Mouse (Mus musculus) hindbrain, embryonic 13.5 days (tissue): ENCODE data around the gene Sept9. TPM values are rescaled to one million over a fixed set of nuclear protein-coding genes. Genes with fewer than 3 reads are reported as not detected.

ENCODE experiments used
- ATAC-seq: fragments of 200-750 bp; cut with Nextera tagmentation; 2 replicates; pipeline ENCODE4 v1.8.0; 2017; ENCODE audit warnings: moderate TSS enrichment; ENCODE audit not compliant: low FRiP score
- H3K27ac ChIP-seq: fragments of 300-500 bp; sonication (generic); 2 replicates; pipeline ENCODE4 v1.5.1; 2015; ENCODE audit warnings: inconsistent platforms, mild to moderate bottlenecking, moderate library complexity
- H3K27me3 ChIP-seq: fragments of 300-500 bp; sonication (generic); 2 replicates; pipeline ENCODE4 v1.6.1; 2015; ENCODE audit warnings: mild to moderate bottlenecking, inconsistent platforms
- H3K36me3 ChIP-seq: fragments of 300-500 bp; sonication (generic); 2 replicates; pipeline ENCODE4 v1.6.1; 2015; ENCODE audit warnings: mild to moderate bottlenecking, inconsistent platforms
- H3K4me1 ChIP-seq: fragments of 300-500 bp; sonication (generic); replicated peaks from 2 replicates; pipeline ENCODE4 v1.6.1; 2015; ENCODE audit warnings: inconsistent platforms
- H3K4me2 ChIP-seq: fragments of 300-500 bp; sonication (generic); 2 replicates; pipeline ENCODE4 v1.6.1; 2015; ENCODE audit warnings: inconsistent platforms, mild to moderate bottlenecking, moderate library complexity
- H3K4me3 ChIP-seq: fragments of 300-500 bp; sonication (generic); 2 replicates; pipeline ENCODE4 v1.5.1; 2015; ENCODE audit warnings: mild to moderate bottlenecking, inconsistent platforms
- H3K9ac ChIP-seq: fragments of 300-500 bp; sonication (generic); 2 replicates; pipeline ENCODE4 v1.6.1; 2015; ENCODE audit warnings: mild to moderate bottlenecking, inconsistent platforms
- H3K9me3 ChIP-seq: fragments of 300-500 bp; sonication (generic); 2 replicates; pipeline ENCODE4 v1.6.1; 2016; ENCODE audit warnings: inconsistent platforms
- WGBS: fragments of 180-500 bp; shearing (Covaris S2); methylation state at CpG from one replicate; pipeline ENCODE4 v1.1.7; 2015; 5-methylcytosine and 5-hydroxymethylcytosine counted together
- polyA plus RNA-seq: library from polyadenylated mRNA; unstranded; fragments of >200 nt; fragmentation: Nextera tagmentation; extraction: Ambion mirVana; gene quantifications from 2 replicates; pipeline ENCODE4 v1.2.1, GENCODE M21; 2015

Gene Sept9
- polyA plus RNA-seq, 1 experiment from 2014 or later: 117 TPM

DNA sequence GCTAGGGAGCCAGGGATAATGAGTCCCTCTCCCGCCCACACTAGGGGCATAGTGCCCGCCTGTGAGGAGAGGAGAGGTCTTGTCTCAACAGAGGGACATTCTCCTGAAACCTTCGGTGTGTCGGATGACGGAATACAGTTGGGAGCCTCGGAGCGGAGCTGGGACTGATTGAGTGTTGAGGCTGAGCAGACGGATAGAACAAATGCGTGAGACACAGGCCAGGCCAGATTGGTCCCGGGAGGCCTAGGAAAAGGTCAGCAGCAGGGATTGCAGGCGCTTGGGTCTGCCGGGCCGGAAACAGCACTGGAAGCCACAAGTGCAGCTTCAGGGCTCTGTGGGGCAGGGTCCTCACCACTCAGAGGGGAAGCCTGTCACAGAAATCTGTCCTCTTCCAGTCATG lies 79.1 kb downstream of the Sept9 start:
- 38% methylated on average over 13 of the region's 13 CpGs for WGBS
- Histone ChIP-seq H3K27me3 (no peaks in the 10 kb centered on the region), H3K9me3 (no peaks in the 10 kb centered on the region), H3K27ac (no peak overlapping the region; the same call in 1 of the 2 replicates), H3K36me3 (no peaks in the 10 kb centered on the region), H3K4me1 (peaks cover 84% of the 10 kb centered on the region), H3K4me3 (no peak overlapping the region), H3K4me2 (no peak overlapping the region), H3K9ac (peak overlapping the region; percentile 39; the same call in 1 of the 2 replicates)
- ATAC-seq: no peak

DNA sequence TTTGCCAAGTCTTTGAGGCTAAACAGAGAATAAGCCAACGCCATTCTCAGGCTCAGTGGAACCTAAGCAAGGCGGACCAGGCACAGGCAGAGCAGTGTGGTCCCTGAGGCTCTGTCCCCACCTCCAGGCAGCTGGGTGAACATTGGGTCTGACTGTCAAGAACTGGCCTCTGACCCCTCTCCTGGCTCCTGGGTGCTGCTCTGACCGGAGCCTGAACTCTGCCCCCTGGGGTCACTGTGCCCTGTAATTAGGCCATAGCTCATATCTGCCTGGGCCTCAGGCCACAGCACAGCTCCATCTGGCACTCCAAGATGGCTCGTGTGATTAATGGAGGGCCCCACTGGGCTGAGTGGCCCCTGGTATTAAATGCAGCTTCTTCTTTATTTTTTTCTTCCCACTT lies 80.5 kb downstream of the Sept9 start:
- Histone ChIP-seq H3K4me2 (no peak overlapping the region), H3K27me3 (no peaks in the 10 kb centered on the region), H3K4me3 (no peak overlapping the region), H3K4me1 (peaks cover 89% of the 10 kb centered on the region), H3K27ac (no peak overlapping the region), H3K9me3 (no peaks in the 10 kb centered on the region), H3K36me3 (no peaks in the 10 kb centered on the region), H3K9ac (no peak overlapping the region)
- ATAC-seq: no peak
- 38% methylated on average over 4 of the region's 4 CpGs for WGBS

DNA sequence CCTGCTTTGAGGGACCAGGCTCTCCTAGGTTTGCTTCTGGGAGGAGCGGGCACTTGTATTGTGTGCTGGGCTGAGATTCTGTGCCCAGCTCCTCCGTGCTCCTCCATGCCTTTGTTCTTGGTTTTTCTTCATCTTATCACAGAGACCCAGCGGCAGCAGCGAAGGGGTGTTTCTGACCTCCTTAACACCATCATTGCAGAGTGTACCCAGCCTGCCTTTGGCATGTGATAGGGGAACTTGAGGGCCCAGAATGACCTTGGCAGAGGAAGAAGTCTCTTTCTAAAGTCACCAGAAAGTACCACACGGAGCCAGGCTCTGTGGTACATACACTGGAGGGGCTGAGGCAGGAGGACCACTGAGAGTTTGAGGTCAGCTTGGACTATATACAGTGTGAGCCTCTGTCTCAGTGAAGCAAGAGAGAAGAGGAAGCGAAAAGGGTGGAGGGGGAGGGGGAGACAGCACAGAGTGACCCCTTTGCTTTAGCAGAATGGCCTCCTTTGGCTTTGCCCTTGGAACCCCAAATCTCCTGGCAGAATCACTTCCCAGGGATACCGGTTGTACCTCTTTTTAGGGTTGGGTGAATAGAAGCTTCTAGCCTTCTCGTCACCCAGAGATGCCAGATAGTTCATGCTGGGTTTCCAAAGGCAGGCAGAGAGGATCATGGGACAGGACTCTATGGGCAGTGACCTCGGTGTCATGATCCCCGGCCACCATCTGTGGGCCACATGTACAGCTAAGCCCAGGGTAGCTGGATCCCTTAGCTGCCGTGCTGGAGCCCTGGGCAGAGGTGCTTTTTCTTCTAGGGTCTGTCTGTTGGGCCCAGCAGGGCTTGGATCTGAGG lies 83.8 kb downstream of the Sept9 start:
- peaks cover 77% of the 10 kb centered on the region for H3K4me1 ChIP-seq
- no peak for ATAC-seq
- no peaks in the 10 kb centered on the region for H3K27me3 ChIP-seq
- 79% methylated on average over 11 of the region's 11 CpGs for WGBS
- H3K27ac ChIP-seq: no peak overlapping the region
- H3K36me3 ChIP-seq: no peaks in the 10 kb centered on the region
- no peak overlapping the region for H3K4me2 ChIP-seq
- no peak overlapping the region for H3K9ac ChIP-seq
- no peaks in the 10 kb centered on the region for H3K9me3 ChIP-seq
- H3K4me3 ChIP-seq: no peak overlapping the region

DNA sequence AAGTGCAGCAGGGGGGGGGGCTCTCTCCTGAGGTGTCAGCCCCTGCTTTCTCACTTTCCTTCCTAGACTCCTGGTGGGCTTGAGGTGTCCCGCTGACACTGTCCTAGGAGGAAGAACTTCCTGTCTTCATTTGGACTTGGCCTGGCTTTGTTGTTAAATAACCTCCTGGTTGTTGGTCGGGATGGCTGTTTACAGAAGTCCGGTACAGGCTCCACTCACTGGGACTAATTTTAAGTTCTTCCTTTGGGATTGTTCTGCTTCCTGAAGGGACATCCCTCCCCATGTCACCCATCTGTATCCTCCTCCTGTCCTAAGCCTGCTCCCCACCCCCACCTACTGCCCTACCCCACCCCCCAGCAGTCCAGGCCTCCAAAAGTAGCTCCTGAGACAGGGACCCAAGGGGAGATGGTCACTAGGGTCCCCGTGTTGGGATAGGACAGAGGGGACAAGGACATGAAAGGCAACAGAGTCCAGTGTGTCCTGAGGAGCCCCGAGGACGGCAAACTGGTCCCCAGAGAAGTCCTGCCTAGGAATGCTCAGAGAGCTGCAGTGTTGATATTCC lies 84.5 kb downstream of the Sept9 start:
- 66% methylated on average over 6 of the region's 6 CpGs for WGBS
- Histone ChIP-seq H3K27ac (no peak overlapping the region; the same call in 1 of the 2 replicates), H3K9me3 (no peaks in the 10 kb centered on the region), H3K36me3 (no peaks in the 10 kb centered on the region), H3K4me1 (peaks cover 70% of the 10 kb centered on the region), H3K9ac (no peak overlapping the region), H3K4me3 (no peak overlapping the region), H3K4me2 (no peak overlapping the region), H3K27me3 (no peaks in the 10 kb centered on the region)
- no peak for ATAC-seq

DNA sequence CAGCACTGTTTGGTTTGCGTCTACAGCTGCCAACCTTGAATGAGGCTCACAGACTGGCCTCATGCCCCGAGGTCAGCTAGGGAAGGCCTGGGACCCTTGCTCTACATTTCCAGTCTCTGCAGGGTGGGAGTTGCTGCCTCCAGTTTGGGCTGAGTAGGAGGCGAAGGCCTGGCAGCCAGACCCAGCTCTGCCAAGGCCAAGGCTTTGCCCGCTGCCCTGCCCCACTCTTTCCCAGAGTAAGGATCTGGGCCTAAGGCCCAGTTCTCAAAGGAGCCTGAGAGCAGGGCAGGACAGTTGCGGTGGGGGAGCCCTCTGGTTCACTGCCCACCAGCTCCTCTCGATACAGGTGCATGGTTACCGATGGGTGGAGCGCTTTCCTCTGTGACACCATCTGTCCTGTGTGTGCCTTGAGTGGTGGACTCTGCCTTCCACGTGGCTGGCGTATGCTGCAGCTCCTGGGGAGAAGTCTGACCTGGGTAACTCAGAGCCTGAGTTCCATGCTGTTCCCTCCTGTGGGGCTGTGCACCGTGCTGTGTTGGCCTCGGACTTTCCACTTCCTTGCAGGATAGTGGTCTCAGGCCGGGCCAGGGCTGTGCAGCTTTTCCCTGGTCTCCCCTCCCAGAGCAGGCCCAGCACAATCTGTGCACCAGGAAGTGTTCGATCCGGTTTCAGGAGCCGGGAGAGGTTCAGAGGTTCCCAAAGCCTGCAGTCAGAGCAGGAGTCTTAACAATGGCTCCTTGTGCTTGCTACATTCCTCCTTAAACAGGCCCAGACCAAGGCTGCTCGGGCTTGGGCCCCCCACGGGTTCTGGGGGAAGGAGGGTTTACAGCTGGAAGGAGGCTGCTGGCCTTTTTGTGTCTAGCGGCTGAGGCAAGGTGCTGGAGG lies 85.5 kb downstream of the Sept9 start:
- Histone ChIP-seq H3K4me1 (peaks cover 63% of the 10 kb centered on the region), H3K9me3 (no peaks in the 10 kb centered on the region), H3K9ac (no peak overlapping the region), H3K4me3 (no peak overlapping the region), H3K36me3 (no peaks in the 10 kb centered on the region), H3K4me2 (no peak overlapping the region), H3K27me3 (no peaks in the 10 kb centered on the region), H3K27ac (peak overlapping the region; percentile 63)
- 35% methylated on average over 19 of the region's 19 CpGs for WGBS
- no peak for ATAC-seq

DNA sequence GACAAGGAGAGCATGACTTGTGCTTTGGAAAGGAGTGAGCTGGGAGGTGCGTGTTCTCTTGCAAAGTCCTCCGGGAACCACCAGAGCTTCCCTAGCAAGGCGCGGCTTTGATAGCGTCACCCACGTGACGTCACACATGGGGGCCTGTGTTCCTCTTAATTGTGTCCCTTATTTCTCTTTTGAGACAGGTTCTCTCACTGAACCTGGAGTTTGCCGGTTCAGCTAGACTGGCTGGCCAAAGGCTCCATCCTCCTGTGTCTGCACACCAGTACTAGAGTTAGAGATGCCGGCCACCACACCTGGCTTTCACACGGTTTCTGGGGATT lies 86.1 kb downstream of the Sept9 start:
- peaks cover 4% of the 10 kb centered on the region for H3K36me3 ChIP-seq
- peaks cover 57% of the 10 kb centered on the region for H3K4me1 ChIP-seq
- H3K9me3 ChIP-seq: no peaks in the 10 kb centered on the region
- ATAC-seq: no peak
- no peak overlapping the region for H3K4me3 ChIP-seq
- peak overlapping the region; percentile 63; the same call in 1 of the 2 replicates for H3K27ac ChIP-seq
- 59% methylated on average over 10 of the region's 10 CpGs for WGBS
- no peak overlapping the region for H3K4me2 ChIP-seq
- no peak overlapping the region for H3K9ac ChIP-seq
- no peaks in the 10 kb centered on the region for H3K27me3 ChIP-seq

DNA sequence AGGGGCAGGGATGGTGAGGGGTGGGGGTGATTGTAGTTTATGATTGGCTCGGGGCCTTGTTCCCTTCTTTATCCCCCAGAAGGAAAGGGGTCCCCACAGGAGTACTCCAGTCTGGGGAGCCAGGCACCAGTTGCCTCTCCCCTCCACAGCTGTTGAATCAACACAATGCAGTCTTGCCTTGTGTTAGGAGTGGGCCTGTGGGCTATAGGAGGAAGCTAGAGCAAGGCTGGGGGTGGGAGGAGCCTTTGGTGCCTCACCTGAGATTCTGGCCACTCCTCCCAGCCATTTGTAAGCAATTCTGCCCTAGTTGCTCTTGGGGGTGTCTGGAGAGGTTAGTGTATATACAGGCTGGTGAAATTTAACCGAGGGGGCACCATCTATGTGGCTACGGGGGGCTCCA lies 88.3 kb downstream of the Sept9 start:
- peaks cover 38% of the 10 kb centered on the region for H3K4me1 ChIP-seq
- H3K27ac ChIP-seq: no peak overlapping the region
- no peaks in the 10 kb centered on the region for H3K27me3 ChIP-seq
- no peak overlapping the region for H3K9ac ChIP-seq
- ATAC-seq: no peak
- no peak overlapping the region for H3K4me2 ChIP-seq
- H3K4me3 ChIP-seq: no peak overlapping the region
- H3K36me3 ChIP-seq: peaks cover 17% of the 10 kb centered on the region
- no peaks in the 10 kb centered on the region for H3K9me3 ChIP-seq
- 93% methylated on average over 3 of the region's 3 CpGs for WGBS

DNA sequence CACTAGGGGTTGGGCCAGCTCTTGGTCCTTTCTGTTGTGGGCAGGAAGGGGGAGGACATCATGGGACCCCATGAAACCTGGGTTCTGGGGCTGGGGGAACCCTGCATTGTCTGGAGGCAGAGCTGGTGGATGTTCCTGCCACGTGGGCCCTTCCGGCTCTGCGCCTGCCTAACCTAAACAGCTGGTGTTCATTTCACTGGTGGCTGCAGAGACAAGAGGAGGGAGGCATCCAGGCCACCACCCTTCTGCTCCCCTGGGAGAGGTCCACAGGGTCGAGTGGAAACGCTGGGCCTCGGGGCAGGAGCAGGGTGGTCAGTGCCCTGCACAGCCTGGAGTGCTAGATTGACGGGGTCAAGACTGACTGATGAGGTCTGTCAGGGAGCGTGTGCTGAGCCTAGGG lies 89.3 kb downstream of the Sept9 start:
- Histone ChIP-seq H3K4me2 (no peak overlapping the region), H3K4me1 (peaks cover 28% of the 10 kb centered on the region), H3K27me3 (no peaks in the 10 kb centered on the region), H3K27ac (0 out of 2 replicates have a peak overlapping the region, but pooled peaks have one; percentile 8), H3K9me3 (no peaks in the 10 kb centered on the region), H3K4me3 (no peak overlapping the region), H3K9ac (no peak overlapping the region), H3K36me3 (peaks cover 17% of the 10 kb centered on the region)
- 74% methylated on average over 8 of the region's 8 CpGs for WGBS
- no peak for ATAC-seq

DNA sequence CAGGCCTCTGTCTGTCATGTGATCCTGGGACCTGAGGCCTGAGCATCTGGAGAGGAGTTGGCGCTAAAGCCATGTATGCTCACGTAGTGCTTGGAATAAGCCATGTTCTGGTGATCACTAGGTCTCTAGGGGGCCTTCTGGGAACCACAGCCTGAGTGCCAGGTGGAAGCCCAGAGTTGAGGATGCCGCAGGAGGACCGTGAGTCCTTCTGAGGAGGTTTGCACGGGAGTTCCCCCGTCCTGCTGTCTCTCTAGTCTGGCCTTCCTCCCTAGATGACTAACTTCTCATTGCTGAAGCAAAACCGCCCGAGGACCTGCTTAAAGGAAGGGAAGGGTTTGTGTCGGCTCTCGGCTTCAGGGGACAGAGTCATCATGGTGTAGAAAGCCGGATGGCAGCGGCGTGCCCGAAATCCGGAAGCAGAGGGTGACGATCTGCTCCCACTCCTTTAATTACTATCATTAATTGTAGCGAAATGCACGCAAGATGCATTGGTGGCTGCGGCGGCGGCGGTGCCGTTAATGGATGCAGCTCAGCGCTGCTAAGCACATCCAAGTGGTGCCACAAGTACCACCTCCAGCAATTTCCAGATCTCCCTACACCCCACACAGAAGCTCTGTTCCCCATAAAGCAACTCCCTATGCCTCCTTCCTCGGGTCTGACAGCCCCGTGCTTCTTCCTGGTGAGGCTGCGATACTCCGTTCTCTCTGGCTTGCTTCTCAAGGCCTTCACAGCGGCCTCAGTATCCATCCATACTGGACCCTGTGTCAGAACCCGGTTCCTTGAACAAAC lies 92.0 kb downstream of the Sept9 start:
- Histone ChIP-seq H3K4me2 (no peak overlapping the region), H3K4me1 (peaks cover 22% of the 10 kb centered on the region), H3K9me3 (no peaks in the 10 kb centered on the region), H3K27me3 (no peaks in the 10 kb centered on the region), H3K9ac (no peak overlapping the region), H3K4me3 (no peak overlapping the region), H3K36me3 (peaks cover 17% of the 10 kb centered on the region), H3K27ac (no peak overlapping the region)
- WGBS: 95% methylated on average over 30 of the region's 30 CpGs
- ATAC-seq: no peak

DNA sequence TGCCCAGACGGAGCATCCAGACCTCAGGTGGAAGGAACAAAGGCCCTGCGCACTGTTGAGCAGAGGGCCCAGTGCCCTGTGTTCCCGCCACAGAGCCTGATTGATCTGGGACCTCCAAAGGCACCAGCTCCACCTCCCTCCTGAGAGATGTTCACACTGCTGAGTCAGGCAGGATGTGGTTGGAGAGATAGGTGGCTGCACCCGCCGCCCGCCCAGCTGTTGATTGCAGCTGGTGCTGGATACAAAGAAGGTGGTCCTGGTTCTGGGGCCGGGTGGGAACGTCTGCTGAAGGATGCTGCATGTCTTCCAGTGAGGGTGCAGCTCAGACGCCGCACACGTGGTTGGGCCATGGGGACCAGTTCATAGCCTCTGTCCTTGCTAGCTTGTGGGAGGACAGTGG lies 93.0 kb downstream of the Sept9 start:
- Histone ChIP-seq H3K36me3 (peaks cover 17% of the 10 kb centered on the region), H3K9ac (no peak overlapping the region), H3K4me2 (no peak overlapping the region), H3K4me3 (no peak overlapping the region), H3K27me3 (no peaks in the 10 kb centered on the region), H3K9me3 (no peaks in the 10 kb centered on the region), H3K27ac (no peak overlapping the region), H3K4me1 (peaks cover 27% of the 10 kb centered on the region)
- ATAC-seq: no peak
- WGBS: 85% methylated on average over 11 of the region's 11 CpGs

DNA sequence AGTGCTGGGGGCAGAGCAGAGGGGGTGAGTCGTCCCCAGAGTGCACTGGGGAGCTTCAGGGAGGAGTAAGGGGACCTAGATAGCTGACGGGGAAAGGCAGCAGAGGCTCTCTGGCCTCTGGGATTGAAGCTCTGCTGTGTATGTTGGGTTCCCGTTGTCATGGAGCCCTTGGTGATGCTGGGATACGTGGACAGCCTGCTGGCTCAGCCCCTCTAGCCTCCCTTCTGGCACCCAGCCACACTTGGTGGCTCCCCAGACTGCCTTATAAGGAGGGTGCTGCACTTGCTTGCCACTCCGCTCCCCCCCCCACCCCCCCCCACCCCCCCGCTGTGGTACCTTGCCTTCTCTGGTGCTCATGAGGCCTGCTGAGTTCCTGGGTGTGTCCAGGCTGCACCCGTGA lies 95.8 kb downstream of the Sept9 start:
- H3K27me3 ChIP-seq: no peaks in the 10 kb centered on the region
- no peaks in the 10 kb centered on the region for H3K9me3 ChIP-seq
- no peak for ATAC-seq
- 0 out of 2 replicates have a peak overlapping the region, but pooled peaks have one; percentile 30 for H3K27ac ChIP-seq
- H3K36me3 ChIP-seq: peaks cover 16% of the 10 kb centered on the region
- WGBS: 60% methylated on average over 7 of the region's 7 CpGs
- H3K4me1 ChIP-seq: peaks cover 27% of the 10 kb centered on the region
- H3K4me2 ChIP-seq: no peak overlapping the region
- H3K4me3 ChIP-seq: no peak overlapping the region
- H3K9ac ChIP-seq: no peak overlapping the region

DNA sequence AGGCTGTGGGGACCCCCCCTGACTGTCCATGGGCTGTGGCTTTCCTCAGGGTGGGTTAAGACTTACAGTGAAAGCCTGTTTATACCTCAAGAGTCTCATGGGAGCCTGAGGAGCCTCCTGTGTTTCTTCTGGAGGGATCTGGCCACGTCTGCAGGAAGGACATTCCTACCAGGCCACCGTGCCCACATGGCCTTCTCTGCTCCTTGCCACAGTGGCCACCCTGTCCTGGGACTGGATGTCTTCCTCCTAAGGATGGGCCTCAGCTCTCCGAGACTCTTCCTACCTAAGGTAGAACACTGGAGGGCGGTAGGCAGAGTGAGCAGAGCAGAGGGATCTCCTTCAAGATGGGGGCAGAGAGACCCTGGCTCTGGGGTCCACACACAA lies 96.6 kb downstream of the Sept9 start:
- WGBS: 77% methylated on average over 4 of the region's 4 CpGs
- Histone ChIP-seq H3K9ac (no peak overlapping the region), H3K4me1 (peaks cover 27% of the 10 kb centered on the region), H3K36me3 (peaks cover 8% of the 10 kb centered on the region), H3K27me3 (no peaks in the 10 kb centered on the region), H3K4me2 (no peak overlapping the region), H3K4me3 (no peak overlapping the region), H3K9me3 (no peaks in the 10 kb centered on the region), H3K27ac (peak overlapping the region; percentile 45)
- ATAC-seq: no peak
